32 mouse cellular contexts compared by ENCODE assay signal in genomic region chr17:84828301-84828700, GRCm38 (mm10).
"Had no signal": no experiment of that assay in that cellular context is flagged by ENCODE, and none has a peak within 500 bp of the region (broad histone marks: within the 10 kb centered on the region; RNA-seq: fewer than 3 reads in every experiment).

No protein-coding gene starts in this region.

- DNase-seq: left cerebral cortex, postnatal 4 days; liver; liver, embryonic 13.5 days; liver, postnatal 0 days; lung, adult 18-20 months; lung, adult 2 months; lung, embryonic 14.5 days; lung, postnatal 10 days; lung, postnatal 14 days; lung, postnatal 36 days; lung, postnatal 4 days; midbrain, embryonic 14.5 days had no signal

- H3K4me1 ChIP-seq: limb, embryonic 10.5 days; limb, embryonic 12.5 days; limb, embryonic 13.5 days; limb, embryonic 15.5 days; liver, embryonic 12.5 days; liver, embryonic 13.5 days; liver, embryonic 15.5 days; lung, embryonic 15.5 days; megakaryocyte, embryonic 14.5 days; midbrain, embryonic 10.5 days; midbrain, embryonic 12.5 days; midbrain, embryonic 13.5 days; midbrain, embryonic 15.5 days; neural tube, embryonic 12.5 days had no signal

- H3K4me2 ChIP-seq: limb, embryonic 12.5 days; limb, embryonic 13.5 days; limb, embryonic 15.5 days; liver, embryonic 11.5 days; liver, embryonic 12.5 days; liver, embryonic 13.5 days; liver, embryonic 15.5 days; lung, embryonic 14.5 days; lung, embryonic 15.5 days; midbrain, embryonic 11.5 days; midbrain, embryonic 12.5 days; midbrain, embryonic 13.5 days; midbrain, embryonic 15.5 days; neural tube, embryonic 12.5 days had no signal

- ATAC-seq: liver, embryonic 12.5 days; liver, postnatal 0 days; lung, postnatal 0 days; midbrain, embryonic 13.5 days; midbrain, embryonic 15.5 days; midbrain, embryonic 16.5 days had no signal

- H3K27ac ChIP-seq: limb, embryonic 10.5 days; limb, embryonic 12.5 days; limb, embryonic 13.5 days; limb, embryonic 15.5 days; liver, embryonic 12.5 days; liver, embryonic 13.5 days; liver, embryonic 14.5 days; liver, embryonic 15.5 days; lung, embryonic 15.5 days; macrophage; midbrain, embryonic 10.5 days; midbrain, embryonic 12.5 days; midbrain, embryonic 13.5 days; midbrain, embryonic 15.5 days; neural tube, embryonic 12.5 days had no signal

- H3K36me3 ChIP-seq: limb, embryonic 10.5 days; limb, embryonic 12.5 days; limb, embryonic 13.5 days; limb, embryonic 15.5 days; liver, embryonic 12.5 days; liver, embryonic 13.5 days; liver, embryonic 15.5 days; lung, embryonic 15.5 days; midbrain, embryonic 10.5 days; midbrain, embryonic 12.5 days; midbrain, embryonic 13.5 days; midbrain, embryonic 15.5 days; neural tube, embryonic 12.5 days had no signal

- H3K9ac ChIP-seq: limb, embryonic 12.5 days; limb, embryonic 13.5 days; limb, embryonic 15.5 days; liver, embryonic 12.5 days; liver, embryonic 13.5 days; liver, embryonic 14.5 days; liver, embryonic 15.5 days; liver, postnatal 0 days; lung, embryonic 14.5 days; lung, embryonic 15.5 days; midbrain, embryonic 12.5 days; midbrain, embryonic 13.5 days; midbrain, embryonic 15.5 days; neural tube, embryonic 12.5 days had no signal

- H3K4me3 ChIP-seq: limb, embryonic 10.5 days; limb, embryonic 12.5 days; limb, embryonic 13.5 days; limb, embryonic 15.5 days; liver, embryonic 12.5 days; liver, embryonic 13.5 days; liver, embryonic 15.5 days; lung, embryonic 15.5 days; megakaryocyte, embryonic 14.5 days; midbrain, embryonic 10.5 days; midbrain, embryonic 12.5 days; midbrain, embryonic 13.5 days; midbrain, embryonic 15.5 days; myocyte; neural tube, embryonic 12.5 days had no signal

- H3K27me3 ChIP-seq: limb, embryonic 12.5 days; limb, embryonic 13.5 days; limb, embryonic 15.5 days; liver, embryonic 12.5 days; liver, embryonic 15.5 days; midbrain, embryonic 12.5 days; midbrain, embryonic 15.5 days; neural tube, embryonic 12.5 days had no signal

- H3K9me3 ChIP-seq: limb, embryonic 10.5 days; limb, embryonic 12.5 days; limb, embryonic 13.5 days; limb, embryonic 15.5 days; liver, embryonic 12.5 days; liver, embryonic 13.5 days; liver, embryonic 15.5 days; lung, embryonic 15.5 days; megakaryocyte, embryonic 14.5 days; midbrain, embryonic 10.5 days; midbrain, embryonic 12.5 days; midbrain, embryonic 13.5 days; midbrain, embryonic 15.5 days; neural tube, embryonic 12.5 days had no signal
